Mouse (Mus musculus) hindbrain, embryonic 16.5 days (tissue): ENCODE data around the gene Setd3. TPM values are rescaled to one million over a fixed set of nuclear protein-coding genes. Genes with fewer than 3 reads are reported as not detected.

ENCODE experiments used
- ATAC-seq: fragments of 200-750 bp; cut with Nextera tagmentation; 2 replicates; pipeline ENCODE4 v1.8.0; 2017; ENCODE audit warnings: moderate TSS enrichment, moderate library complexity
- H3K27ac ChIP-seq: fragments of 300-500 bp; sonication (generic); 2 replicates; pipeline ENCODE4 v1.5.1; 2014; ENCODE audit warnings: low read depth, mild to moderate bottlenecking, control low read depth, low read length, moderate library complexity
- H3K27me3 ChIP-seq: fragments of 300-500 bp; sonication (generic); replicated peaks from 2 replicates; pipeline ENCODE4 v1.6.1; 2014; ENCODE audit warnings: low read length; ENCODE audit not compliant: control insufficient read depth, insufficient read depth
- H3K36me3 ChIP-seq: fragments of 300-500 bp; sonication (generic); 2 replicates; pipeline ENCODE4 v1.6.1; 2014; ENCODE audit warnings: mild to moderate bottlenecking, low read length, moderate library complexity, mixed read lengths; ENCODE audit not compliant: control insufficient read depth, insufficient read depth
- H3K4me1 ChIP-seq: fragments of 300-500 bp; sonication (generic); 2 replicates; pipeline ENCODE4 v1.6.1; 2014; ENCODE audit warnings: low read depth, low read length; ENCODE audit not compliant: control insufficient read depth, insufficient read depth
- H3K4me2 ChIP-seq: fragments of 300-500 bp; sonication (generic); 2 replicates; pipeline ENCODE4 v1.6.1; 2014; ENCODE audit warnings: mild to moderate bottlenecking, low read length, control low read depth, moderate library complexity
- H3K4me3 ChIP-seq: fragments of 300-500 bp; sonication (generic); 2 replicates; pipeline ENCODE4 v1.5.1; 2014; ENCODE audit warnings: mild to moderate bottlenecking, low read length, control low read depth, moderate library complexity
- H3K9ac ChIP-seq: fragments of 300-500 bp; sonication (generic); 2 replicates; pipeline ENCODE4 v1.6.1; 2014; ENCODE audit warnings: low read depth, mild to moderate bottlenecking, control low read depth, low read length, moderate library complexity
- H3K9me3 ChIP-seq: fragments of 300-500 bp; sonication (generic); 2 replicates; pipeline ENCODE4 v1.6.1; 2014; ENCODE audit warnings: mild to moderate bottlenecking, low read length, moderate library complexity; ENCODE audit not compliant: control insufficient read depth
- WGBS: fragments of 180-500 bp; shearing (Covaris S2); extraction: QIAGEN DNeasy Blood & Tissue Kit; methylation state at CpG from one replicate; pipeline ENCODE4 v1.1.7; 2014; 5-methylcytosine and 5-hydroxymethylcytosine counted together
- polyA plus RNA-seq: library from polyadenylated mRNA; unstranded; fragments of >200 nt; fragmentation: Nextera tagmentation; extraction: Ambion mirVana; gene quantifications from 2 replicates; pipeline ENCODE4 v1.2.1, GENCODE M21; 2015

The Setd3 gene
- polyA plus RNA-seq, 1 experiment from 2014 or later: 93.6 TPM

DNA sequence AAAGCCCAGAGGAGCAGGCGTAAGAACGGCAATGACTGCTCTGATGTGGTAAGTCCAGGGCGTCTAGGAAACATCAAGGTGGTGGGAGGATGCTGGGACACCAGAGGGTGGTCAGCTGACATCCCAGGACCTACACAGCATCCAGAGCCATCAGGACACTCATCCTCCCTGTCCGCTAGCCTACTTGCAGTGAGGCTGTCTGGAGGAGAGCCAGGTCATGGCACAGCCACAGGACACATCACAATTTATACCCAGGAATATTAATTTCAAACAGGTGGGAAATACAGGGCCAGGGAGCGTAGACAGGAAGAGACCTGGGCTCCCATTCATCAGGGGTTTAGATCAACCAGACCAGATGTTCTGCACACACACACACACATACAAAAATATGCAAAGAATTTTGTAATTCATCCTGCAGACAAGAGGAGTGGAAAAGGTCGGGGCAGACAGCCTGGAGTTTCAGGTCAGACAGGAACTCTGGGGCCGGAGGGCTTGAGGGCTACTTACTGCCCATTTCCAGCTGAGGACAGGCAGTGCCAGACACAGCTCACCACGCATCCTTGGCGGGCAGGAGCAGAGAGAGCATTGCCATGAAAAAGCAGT, 114.6 kb downstream of the Setd3 start:
- Histone ChIP-seq H3K4me1 (no peaks in the 10 kb centered on the region; the same call in 1 of the 2 replicates), H3K36me3 (no peaks in the 10 kb centered on the region), H3K27me3 (no peaks in the 10 kb centered on the region), H3K4me2 (no peak overlapping the region), H3K27ac (no peak overlapping the region), H3K9ac (no peak overlapping the region), H3K4me3 (no peak overlapping the region), H3K9me3 (no peaks in the 10 kb centered on the region)
- 63% methylated on average over 9 of the region's 9 CpGs for WGBS
- ATAC-seq: no peak

DNA sequence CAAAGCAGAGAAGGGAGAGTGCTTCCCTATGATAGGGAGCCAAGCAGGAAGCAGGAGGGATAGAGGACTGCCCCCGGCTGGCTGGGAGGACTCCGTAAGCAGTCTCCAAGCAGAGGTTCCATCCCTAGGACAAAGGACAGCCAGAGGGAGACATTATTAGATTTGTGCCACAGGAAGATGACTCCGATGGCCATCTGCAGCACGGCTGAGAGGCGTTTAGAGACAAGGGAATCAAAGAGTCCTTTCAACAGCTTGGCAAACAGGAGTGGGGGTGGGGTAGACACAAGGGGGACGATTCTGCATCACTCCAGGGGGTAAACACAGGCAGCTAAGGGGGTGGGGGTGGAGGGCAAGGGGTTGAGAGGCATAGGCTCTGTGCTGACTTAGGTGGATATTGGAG, 115.1 kb downstream of the Setd3 start:
- ATAC-seq: no peak

DNA sequence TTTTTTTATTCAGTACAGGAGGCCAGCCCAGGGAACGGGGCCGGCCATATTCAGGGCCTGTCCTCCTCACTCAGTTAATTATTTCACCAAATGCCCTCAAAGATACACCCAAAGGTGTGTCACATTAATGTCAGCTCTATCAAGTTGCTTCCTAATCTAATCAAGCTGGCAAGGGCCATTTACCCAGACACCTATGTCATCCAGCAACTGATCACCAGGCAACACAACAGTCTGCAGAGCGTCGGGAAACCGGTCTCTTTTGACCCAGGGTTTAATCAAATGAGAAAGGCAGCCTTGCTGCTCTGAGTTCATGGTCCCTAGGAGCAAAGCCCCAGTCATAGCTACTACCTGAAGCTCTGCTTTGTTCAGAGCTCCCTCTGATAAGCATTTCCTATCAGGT, 117.0 kb downstream of the Setd3 start:
- no peak overlapping the region for H3K4me3 ChIP-seq
- H3K27ac ChIP-seq: no peak overlapping the region
- no peaks in the 10 kb centered on the region for H3K36me3 ChIP-seq
- no peaks in the 10 kb centered on the region for H3K4me1 ChIP-seq
- no peaks in the 10 kb centered on the region for H3K9me3 ChIP-seq
- H3K9ac ChIP-seq: no peak overlapping the region
- H3K4me2 ChIP-seq: no peak overlapping the region
- ATAC-seq: no peak
- H3K27me3 ChIP-seq: no peaks in the 10 kb centered on the region
- 81% methylated on average over 5 of the region's 5 CpGs for WGBS

More for the DNA sequence above, 115.1 kb downstream of the Setd3 start:
- H3K4me3 ChIP-seq: no peak overlapping the region
- no peaks in the 10 kb centered on the region for H3K36me3 ChIP-seq
- no peak overlapping the region for H3K4me2 ChIP-seq
- 19% methylated on average over 6 of the region's 6 CpGs for WGBS
- no peaks in the 10 kb centered on the region; the same call in 1 of the 2 replicates for H3K4me1 ChIP-seq
- no peak overlapping the region for H3K27ac ChIP-seq
- no peaks in the 10 kb centered on the region for H3K27me3 ChIP-seq
- no peak overlapping the region for H3K9ac ChIP-seq
- H3K9me3 ChIP-seq: no peaks in the 10 kb centered on the region

DNA sequence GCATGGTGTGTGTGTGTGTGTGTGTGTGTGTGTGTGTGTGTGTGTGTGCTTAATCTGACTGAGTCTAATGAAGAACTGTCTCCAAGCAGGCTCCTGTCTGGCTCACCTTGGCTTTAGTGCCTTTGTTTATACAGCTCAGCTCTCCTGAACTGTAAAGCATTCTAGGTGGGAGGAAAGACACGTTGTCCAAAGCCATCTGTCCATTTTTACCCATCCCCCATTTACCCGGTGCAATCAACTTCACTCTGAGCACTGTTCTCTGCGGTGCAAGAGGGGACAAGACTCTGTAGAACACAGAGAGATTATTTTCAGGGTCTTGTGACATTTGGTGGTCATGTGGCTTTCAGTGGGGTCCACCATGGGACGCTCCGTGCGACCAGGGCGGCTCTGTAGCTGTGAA, 117.5 kb downstream of the Setd3 start:
- no peak overlapping the region for H3K9ac ChIP-seq
- no peaks in the 10 kb centered on the region for H3K4me1 ChIP-seq
- ATAC-seq: no peak
- no peak overlapping the region for H3K4me2 ChIP-seq
- no peak overlapping the region for H3K27ac ChIP-seq
- H3K27me3 ChIP-seq: no peaks in the 10 kb centered on the region
- no peaks in the 10 kb centered on the region for H3K36me3 ChIP-seq
- no peak overlapping the region for H3K4me3 ChIP-seq
- no peaks in the 10 kb centered on the region for H3K9me3 ChIP-seq
- 83% methylated on average over 7 of the region's 7 CpGs for WGBS

Other genes with a start within 250 kb of the Setd3 start
- gene Bcl11b, start 175.7 kb downstream of the Setd3 start, polyA plus RNA-seq: 12.0 and 16.7 TPM in 2 replicates
- 2.2 and 2.6 TPM in 2 replicates for gene Ccnk, start 265 bp upstream of the Setd3 start, polyA plus RNA-seq
- gene Ccdc85c, start 96.1 kb upstream of the Setd3 start, polyA plus RNA-seq: 7.5 and 10.2 TPM in 2 replicates
- gene Hhipl1, start 127.0 kb upstream of the Setd3 start, polyA plus RNA-seq: 2.6 and 2.9 TPM in 2 replicates
- gene Cyp46a1, start 155.1 kb upstream of the Setd3 start, polyA plus RNA-seq: 38.3 and 40.1 TPM in 2 replicates
- gene Eml1, start 191.6 kb upstream of the Setd3 start, polyA plus RNA-seq: 59.3 and 62.3 TPM in 2 replicates